Mouse (Mus musculus): ENCODE measurements at regions not wholly inside any gene's neighbourhood (a gene's known extent, or its start where the extent isn't known, plus 50 kb on each side); places are given as distances from the start of the nearest gene placed in this dataset.

DNA sequence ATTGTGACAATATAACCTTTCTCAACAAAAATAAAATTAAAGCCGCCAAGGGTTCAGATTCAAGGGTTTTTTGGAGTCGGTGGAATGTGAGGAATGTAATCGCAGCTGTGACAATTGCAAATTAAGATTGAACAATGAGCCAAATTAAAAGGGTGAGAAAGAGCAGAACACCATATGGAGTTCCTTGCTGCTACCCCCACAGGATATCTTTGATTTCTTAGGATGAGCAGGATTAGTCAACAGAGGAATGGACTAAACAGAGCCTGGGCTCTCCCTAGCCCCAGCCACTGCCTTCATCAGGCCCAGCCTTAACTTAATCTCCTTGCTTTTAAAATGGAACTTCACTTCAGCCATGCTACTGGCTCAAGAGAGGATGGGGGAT is 121.3 kb downstream of the Mat2b start:
- TF ChIP-seq POLR2A (IDR thresholded peaks at IDR 0.05; ENCODE audit: extremely low read depth, insufficient read depth, low read length) = no peak
- no peak for TF ChIP-seq CTCF (IDR thresholded peaks at IDR 0.05; ENCODE audit: extremely low read depth, insufficient read depth, low read length)
